Mouse (Mus musculus) layer of hippocampus, adult 6 months (tissue): ENCODE results near the gene Grwd1. TPM values are rescaled to one million over a fixed set of nuclear protein-coding genes. Genes with fewer than 3 reads are reported as not detected.

Experiments
- long read RNA-seq, 2 experiments: library from polyadenylated mRNA; unstranded; transcript quantifications; one replicate each; pipeline ENCODE4 v2.0.0; 2019 to 2020
- polyA plus RNA-seq: library from polyadenylated mRNA; unstranded; fragments of <200 nt; fragmentation: Nextera tagmentation; gene quantifications from 2 replicates; pipeline ENCODE4 v1.2.3, GENCODE M21; 2021

The Grwd1 gene
- 23.8 and 25.5 TPM in 2 replicates for polyA plus RNA-seq
- long read RNA-seq, experiment 1, transcript Grwd1-201 (7 exons, 1,898 nt) = major isoform, 53 of 61 reads
- long read RNA-seq, experiment 1, partial matches to known transcripts = 4 of 61 reads
- long read RNA-seq, experiment 1, other reads (novel, unspliced or antisense) = 2 of 61 reads
- long read RNA-seq, experiment 2, transcript Grwd1-203 (6 exons, 1,783 nt) = minor isoform, 26 of 226 reads
- long read RNA-seq, experiment 2, transcript Grwd1-201 (7 exons, 1,898 nt) = major isoform, 187 of 226 reads
- long read RNA-seq, experiment 2, partial matches to known transcripts = 5 of 226 reads
- long read RNA-seq, experiment 2, other reads (novel, unspliced or antisense) = 6 of 226 reads

DNA sequence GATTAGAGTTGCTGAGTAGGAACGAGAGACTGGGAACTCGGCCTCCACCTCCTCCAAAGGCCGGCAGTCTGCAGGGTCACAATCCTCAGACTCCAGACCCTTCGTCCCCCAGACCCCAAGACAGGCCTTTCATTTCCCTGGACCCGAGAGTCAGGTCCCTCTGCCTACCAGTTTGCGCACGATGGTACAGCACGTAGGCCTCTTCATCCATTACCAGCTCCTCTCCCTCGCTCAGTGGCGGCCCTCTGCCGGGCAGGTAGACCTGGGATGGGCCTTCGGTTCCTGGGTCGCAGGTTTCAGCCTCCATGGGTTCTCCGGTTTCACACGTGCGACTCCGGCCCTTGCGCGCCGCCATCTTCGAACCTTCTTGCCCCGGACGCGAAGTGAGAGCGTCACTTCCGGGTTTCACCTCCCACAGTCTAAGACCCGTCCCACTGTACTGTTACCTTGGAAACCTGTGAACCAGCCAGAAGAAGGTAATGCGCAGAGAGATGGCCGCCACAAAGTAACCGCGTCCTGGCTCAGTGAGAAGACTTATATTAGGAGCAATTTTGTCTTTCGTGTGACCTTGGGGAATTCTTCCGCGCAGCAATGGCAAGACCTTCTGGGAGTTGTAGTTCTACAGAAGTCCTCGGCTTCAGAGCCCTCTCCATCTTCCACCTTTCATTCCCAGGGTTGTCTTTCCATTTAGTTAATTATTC is at the start of gene Grwd1:
Gene Grwd1, minus strand, starts transcription at position 518 of the 701 bp plus-strand sequence.

DNA sequence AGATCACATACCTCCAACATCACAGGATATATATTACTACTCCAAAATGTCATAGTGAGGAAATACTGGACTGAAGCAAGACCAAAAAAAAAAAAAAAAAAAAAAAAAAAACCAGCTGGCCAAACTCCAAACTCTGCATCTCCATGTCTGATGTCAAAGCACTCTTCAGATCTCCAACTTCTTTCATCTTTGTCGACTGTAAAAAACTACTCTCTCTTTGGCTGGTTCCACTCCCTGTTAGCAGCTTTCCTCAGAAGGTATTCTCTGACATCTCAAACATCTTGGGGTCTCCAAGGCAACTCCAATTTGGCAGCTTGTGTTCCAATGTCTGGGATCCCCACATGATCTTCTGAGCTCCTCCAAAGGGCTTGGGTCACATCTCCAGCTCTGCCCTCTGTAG is 47.5 kb upstream of the Grwd1 start, which contains the start of gene Grin2d:
Gene Grin2d, minus strand, starts transcription at position 101 of the 400 bp plus-strand sequence.

DNA sequence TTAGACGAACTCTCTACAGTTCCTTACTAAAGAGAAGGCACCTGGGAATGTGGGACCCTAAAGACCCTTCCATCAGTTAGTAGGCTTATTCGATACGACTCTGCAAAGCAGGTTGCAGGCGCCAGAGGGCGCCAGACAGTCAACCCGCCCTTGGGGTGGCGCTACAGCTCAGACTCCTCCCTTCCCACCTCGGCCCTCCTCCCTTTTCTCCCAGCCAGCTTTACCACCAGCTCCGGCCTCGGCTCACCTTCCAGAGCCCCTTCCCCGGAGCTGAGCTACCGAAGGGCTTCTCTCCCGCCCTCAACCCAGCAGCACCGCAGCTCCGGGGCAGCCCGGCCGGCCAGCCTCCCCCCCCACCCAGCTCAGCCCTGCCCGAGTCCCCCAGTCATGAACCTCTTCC is 41.9 kb upstream of the Grwd1 start, which contains the start of gene Kdelr1:
Gene Kdelr1, plus strand, starts transcription at position 149 of the 400 bp plus-strand sequence.

DNA sequence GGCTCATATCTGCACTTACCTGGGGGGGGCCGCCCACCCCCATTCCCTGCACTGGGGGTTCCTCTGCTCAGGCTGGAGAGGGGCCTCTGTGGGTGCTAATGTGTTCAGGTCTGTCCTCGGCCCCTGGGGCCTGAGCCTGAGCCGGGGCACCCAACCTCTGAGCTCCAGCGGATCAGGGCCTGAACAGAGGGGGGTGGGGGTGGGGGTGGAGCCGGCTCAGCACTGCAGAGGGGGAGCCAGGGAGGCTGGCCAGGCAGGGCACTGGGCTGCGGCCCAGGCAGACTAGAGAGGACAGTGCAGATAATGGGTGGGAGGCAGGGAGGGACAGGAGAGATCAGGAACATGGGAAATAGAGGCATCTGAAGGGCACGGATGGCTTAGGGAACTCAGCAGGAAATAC is 6.1 kb downstream of the Grwd1 start, which contains the start of gene Kcnj14:
Gene Kcnj14, minus strand, starts transcription at position 185 of the 400 bp plus-strand sequence.

DNA sequence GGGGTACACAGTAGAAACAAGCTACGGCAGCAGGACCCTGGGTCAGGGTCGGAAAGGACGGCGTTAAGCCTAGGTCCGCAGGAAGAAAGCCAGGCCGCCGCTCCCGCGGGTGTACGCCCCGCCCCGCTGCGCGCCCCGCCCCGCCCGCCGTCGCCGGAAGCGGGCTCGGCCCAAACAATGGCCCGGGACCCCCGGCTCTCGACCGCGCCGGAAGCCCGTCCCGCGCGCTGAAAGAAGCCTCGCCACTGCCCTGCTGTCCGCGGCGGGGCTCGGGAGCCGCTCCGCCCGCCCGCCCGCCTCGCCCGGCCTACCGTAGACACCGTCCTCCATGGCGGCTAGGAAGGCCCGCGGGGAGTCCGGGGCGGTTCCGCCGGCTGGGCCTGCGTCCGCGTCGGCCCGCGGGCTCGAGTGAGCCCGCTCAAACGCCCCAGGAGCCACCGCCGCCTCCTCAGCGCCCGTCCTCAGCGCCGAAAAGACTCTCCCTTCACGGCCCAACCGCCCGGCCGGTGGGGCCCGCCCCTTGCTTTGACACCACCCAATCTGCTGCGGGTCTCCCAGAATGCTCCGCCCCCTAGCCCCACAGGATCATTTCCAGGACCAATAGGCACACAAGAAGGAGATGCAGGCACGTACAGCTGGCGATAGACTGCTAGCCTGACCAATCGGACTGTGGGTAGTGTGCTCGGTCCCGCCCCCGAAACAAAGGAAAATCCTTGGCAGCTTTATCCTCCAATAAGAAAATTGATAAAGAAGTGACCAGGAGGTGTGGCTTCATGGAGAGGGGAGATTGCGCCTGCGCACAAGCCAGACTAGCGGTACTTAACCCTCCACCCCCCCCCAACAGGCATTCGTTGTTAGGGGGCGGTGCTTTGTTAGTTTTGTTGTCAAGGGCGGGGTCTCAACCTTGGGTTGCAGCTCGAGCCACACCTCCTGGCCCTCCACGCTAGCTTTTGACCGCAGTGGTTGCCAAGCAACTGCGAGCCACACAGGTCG is 16.7 kb downstream of the Grwd1 start, which contains the start of gene Cyth2:
Gene Cyth2, minus strand, starts transcription at position 795 of the 993 bp plus-strand sequence.

DNA sequence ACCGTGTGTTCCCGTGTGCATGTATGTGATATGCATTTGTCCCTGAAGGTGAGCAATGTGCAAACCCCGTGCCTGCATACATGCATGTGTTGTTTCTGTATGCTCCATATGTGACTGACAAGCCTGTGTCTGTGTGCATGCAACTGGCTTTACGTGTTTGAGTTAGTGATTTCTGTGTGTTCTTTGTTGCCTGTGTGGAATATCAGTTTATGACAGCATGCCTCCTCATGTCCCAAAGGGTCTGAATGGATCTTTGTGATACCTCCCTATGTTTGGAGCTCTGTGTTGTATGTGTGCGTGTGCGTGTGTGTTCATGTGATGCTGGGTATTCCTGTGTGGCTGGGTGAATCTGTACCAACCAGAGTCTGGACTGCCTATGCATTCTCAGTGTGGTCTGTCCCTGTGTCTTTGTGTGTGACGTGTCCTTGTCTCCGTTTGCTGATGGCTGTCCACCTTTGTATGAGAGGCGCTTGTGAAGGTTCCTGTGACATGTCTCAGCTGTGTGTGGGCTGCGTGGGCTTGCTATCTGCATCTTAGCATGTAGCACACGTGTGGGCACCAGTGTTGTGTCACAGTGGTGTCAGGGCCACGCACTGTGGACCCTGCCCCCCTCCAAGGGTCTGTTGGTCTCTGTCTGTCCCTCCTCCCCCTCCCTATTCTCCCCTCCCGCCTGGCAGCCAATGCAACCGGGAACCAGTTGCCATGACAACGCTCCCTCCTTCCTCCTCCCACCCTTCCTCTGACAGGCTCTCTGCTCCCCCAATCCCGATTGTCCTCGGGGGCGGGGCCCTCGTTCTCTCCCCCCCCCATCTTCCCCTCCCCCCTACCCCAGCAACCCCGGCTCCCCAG is 46.0 kb downstream of the Grwd1 start, which contains the start of gene Sult2b1:
Gene Sult2b1, minus strand, starts transcription at position 146 of the 849 bp plus-strand sequence.

DNA sequence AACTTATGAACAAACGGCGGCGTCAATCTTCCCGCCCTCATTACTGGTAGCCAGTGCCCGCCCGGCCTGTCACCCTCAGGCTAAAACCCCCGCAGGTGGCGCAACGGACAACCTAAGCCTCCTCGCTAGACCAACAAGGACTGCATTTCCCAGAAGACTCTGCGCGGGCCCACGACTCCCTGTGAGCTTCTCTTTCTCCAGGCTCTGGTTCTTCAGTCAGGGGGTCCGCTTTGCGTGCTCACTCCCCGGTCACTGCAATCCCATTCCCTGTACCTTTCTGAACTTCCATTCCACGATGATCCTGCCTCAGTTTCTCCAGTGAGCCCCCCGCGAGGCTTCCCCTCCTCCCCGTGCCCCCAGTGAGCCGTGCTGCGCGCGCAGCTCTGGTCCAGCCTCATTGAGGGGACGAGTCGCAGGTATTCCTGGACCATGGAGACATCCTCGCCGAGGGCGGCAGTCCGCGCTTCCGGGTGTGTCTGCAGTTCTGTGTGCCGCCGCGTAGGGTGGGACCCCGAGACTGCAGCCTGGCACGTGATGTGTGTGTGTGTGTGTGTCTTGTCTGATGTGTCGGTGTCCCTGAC is 47.1 kb downstream of the Grwd1 start, which contains the start of gene Lmtk3:
Gene Lmtk3, plus strand, starts transcription at position 228 of the 581 bp plus-strand sequence.

Other genes starting within 250 kb of the Grwd1 start
- not detected in 2 replicates for gene Fgf21, start 215.5 kb downstream of the Grwd1 start, polyA plus RNA-seq
- 0.08 TPM in 1 of 2 replicates, not detected in the other for gene Fut1, start 213.7 kb downstream of the Grwd1 start, polyA plus RNA-seq
- 0.09 TPM in 1 of 2 replicates, not detected in the other for gene Izumo1, start 209.1 kb downstream of the Grwd1 start, polyA plus RNA-seq
- gene Rasip1, start 203.5 kb downstream of the Grwd1 start, polyA plus RNA-seq = 2.3 and 3.1 TPM in 2 replicates
- 1.1 and 1.2 TPM in 2 replicates for gene Mamstr, start 191.0 kb downstream of the Grwd1 start, polyA plus RNA-seq
- 0.10 and 0.16 TPM in 2 replicates for gene Fut2, start 164.6 kb downstream of the Grwd1 start, polyA plus RNA-seq
- gene Ntn5, start 146.9 kb downstream of the Grwd1 start, polyA plus RNA-seq = 5.2 and 6.6 TPM in 2 replicates
- gene Sec1, start 136.5 kb downstream of the Grwd1 start, polyA plus RNA-seq = 0.15 and 0.36 TPM in 2 replicates
- 39.6 and 49.9 TPM in 2 replicates for gene Car11, start 131.1 kb downstream of the Grwd1 start, polyA plus RNA-seq
- gene Dbp, start 125.9 kb downstream of the Grwd1 start, polyA plus RNA-seq = 49.2 and 52.8 TPM in 2 replicates
- gene Rpl18, start 115.5 kb downstream of the Grwd1 start, polyA plus RNA-seq = 357 and 361 TPM in 2 replicates
- gene Sphk2, start 112.9 kb downstream of the Grwd1 start, polyA plus RNA-seq = 5.5 and 6.1 TPM in 2 replicates
- 0.09 TPM in 1 of 2 replicates, not detected in the other for gene Fam83e, start 109.7 kb downstream of the Grwd1 start, polyA plus RNA-seq
- gene Spaca4, start 105.1 kb downstream of the Grwd1 start, polyA plus RNA-seq = not detected in 2 replicates
- gene Lmtk3, start 47.2 kb downstream of the Grwd1 start, polyA plus RNA-seq = 6.9 and 9.4 TPM in 2 replicates
- gene Sult2b1, start 46.3 kb downstream of the Grwd1 start, polyA plus RNA-seq = 20.6 and 22.7 TPM in 2 replicates
- gene Cyth2, start 16.4 kb downstream of the Grwd1 start, polyA plus RNA-seq = 135 and 136 TPM in 2 replicates
- gene Kcnj14, start 6.2 kb downstream of the Grwd1 start, polyA plus RNA-seq = 1.5 and 2.2 TPM in 2 replicates
- 44.4 and 48.6 TPM in 2 replicates for gene Kdelr1, start 41.8 kb upstream of the Grwd1 start, polyA plus RNA-seq
- gene Grin2d, start 47.4 kb upstream of the Grwd1 start, polyA plus RNA-seq = 0.59 and 0.88 TPM in 2 replicates
- gene Syngr4, start 65.8 kb upstream of the Grwd1 start, polyA plus RNA-seq = not detected in 2 replicates
- gene Tmem143, start 66.0 kb upstream of the Grwd1 start, polyA plus RNA-seq = 2.6 and 3.3 TPM in 2 replicates
- 6.8 and 8.2 TPM in 2 replicates for gene Emp3, start 90.5 kb upstream of the Grwd1 start, polyA plus RNA-seq
- 1.2 and 2.6 TPM in 2 replicates for gene Ccdc114, start 93.1 kb upstream of the Grwd1 start, polyA plus RNA-seq
- gene Abcc6, start 199.4 kb upstream of the Grwd1 start, polyA plus RNA-seq = 0.10 and 0.13 TPM in 2 replicates
- 21.3 and 22.8 TPM in 2 replicates for gene Nomo1, start 202.8 kb upstream of the Grwd1 start, polyA plus RNA-seq